Mouse (Mus musculus) embryo, embryonic 11 days (tissue): ENCODE measurements around the gene Olfr384.
"Not testable (repeated sequence)": the region's sequence is repeated elsewhere in the genome, so short reads cannot be mapped to it uniquely, and the experiment has no call there.

Source experiments
- DNase-seq: peaks from one replicate; pipeline ENCODE4 v3.0.0-alpha.2; 2015

The Olfr384 gene

DNA sequence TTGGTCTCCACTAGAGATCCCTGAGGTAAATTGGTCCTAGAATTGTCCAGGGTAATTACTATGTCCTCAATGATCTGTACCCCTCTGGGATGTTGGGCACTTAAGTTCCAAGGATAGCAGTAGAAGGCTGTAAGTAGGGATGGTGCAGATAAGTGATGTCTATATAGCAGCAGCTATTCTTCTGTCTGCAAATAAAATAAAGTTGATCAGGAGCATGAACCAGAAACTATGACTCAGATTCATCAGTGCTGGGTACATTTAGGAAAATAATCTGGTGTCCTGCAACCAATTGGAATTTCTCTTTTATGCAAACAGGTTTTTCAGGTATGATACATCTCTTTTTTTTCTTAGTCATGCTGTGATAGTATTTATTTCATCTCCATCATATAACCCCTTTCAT, at the start of gene Olfr384:
Gene Olfr384 (plus strand): TSS at position 301 of the 400 bp plus-strand sequence.
- DNase-seq, result no peak

DNA sequence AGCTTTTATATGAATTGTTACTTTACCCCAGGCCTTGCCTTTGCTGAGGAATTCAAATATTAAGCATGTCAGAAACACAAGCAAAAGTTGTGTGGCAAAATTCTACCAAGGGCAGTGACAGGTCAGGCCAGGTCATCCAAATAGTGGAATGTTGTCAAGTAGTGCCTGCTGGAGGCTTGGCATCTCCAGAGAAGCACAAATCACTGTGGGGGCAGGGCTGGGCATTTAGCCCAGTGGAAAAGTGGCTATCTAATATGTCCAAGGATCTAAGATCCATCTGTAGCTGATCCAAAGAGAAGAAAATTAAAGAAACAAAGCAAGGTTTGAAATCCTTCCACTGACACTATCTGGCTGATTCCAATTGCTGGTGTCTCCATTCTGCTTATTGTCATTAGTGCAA, 18.5 kb upstream of the Olfr384 start:
- no peak for DNase-seq

DNA sequence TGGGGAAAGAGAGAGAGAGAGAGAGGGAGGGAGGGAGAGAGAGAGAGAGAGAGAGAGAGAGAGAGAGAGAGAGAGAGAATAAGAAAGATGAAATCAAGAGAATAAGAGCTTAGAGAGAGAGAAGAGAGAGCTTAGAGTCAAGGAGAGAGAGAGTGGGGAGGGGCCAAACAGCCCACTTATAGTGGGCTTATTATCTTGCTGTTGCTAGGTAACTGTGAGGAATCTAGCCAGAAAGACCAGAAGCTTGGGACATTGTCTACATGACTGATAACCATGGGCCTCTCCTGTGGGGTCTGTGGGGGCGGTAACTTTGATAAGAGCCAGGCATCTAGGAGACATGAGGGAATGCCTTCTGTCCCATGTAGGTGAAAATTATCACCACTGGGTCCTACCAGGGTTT, 15.2 kb upstream of the Olfr384 start:
- not testable (repeated sequence) for DNase-seq

DNA sequence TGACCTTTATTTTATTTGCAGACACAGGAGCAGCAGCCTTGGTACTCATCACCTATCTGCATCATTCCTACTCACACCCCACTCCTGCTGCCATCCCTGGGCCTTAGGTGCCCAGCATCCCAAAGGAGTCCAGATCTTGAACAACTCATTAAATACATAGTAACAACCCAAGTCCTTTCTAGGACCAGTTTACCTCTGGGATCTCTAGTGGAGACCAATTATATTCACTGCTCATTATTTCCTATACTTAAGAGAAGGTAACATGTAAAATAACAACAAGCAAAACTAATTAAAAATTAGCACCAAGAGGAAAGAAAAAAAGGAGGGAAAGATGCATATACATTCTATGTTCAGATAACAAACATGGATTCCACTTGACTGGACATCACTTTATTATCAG, 5.5 kb upstream of the Olfr384 start, which contains the start of gene Olfr385:
Gene Olfr385 (minus strand): TSS at position 101 of the 400 bp plus-strand sequence.
- no peak for DNase-seq
